Mouse (Mus musculus) bone marrow, adult 2 months (tissue): ENCODE results near the gene Slc9a8. TPM values are rescaled to one million over a fixed set of nuclear protein-coding genes. Genes with fewer than 3 reads are reported as not detected.

ENCODE experiments used
- H3K27ac ChIP-seq: fragments of 200-500 bp; 2 replicates; pipeline ENCODE4 v1.5.1; 2012; ENCODE audit warnings: low read depth, mild to moderate bottlenecking, control low read depth, inconsistent platforms, low read length; ENCODE audit not compliant: control insufficient read depth, poor library complexity, insufficient read depth
- H3K4me1 ChIP-seq: fragments of 200-500 bp; 2 replicates; pipeline ENCODE4 v1.6.1; 2011; ENCODE audit warnings: low read length; ENCODE audit not compliant: control insufficient read depth, insufficient read depth
- H3K4me3 ChIP-seq: fragments of 200-500 bp; replicated peaks from 2 replicates; pipeline ENCODE3; 2011; ENCODE audit warnings: mild to moderate bottlenecking, low read depth, low read length, control low read depth; ENCODE audit not compliant: control insufficient read depth
- CTCF ChIP-seq: fragments of 200-500 bp; IDR thresholded peaks from 2 replicates; pipeline ENCODE4 v1.5.1; 2011; ENCODE audit warnings: low read length, control low read depth; ENCODE audit not compliant: control insufficient read depth, insufficient read depth
- POLR2A ChIP-seq: fragments of 200-500 bp; IDR thresholded peaks from 2 replicates; pipeline ENCODE4 v1.6.1; 2011; ENCODE audit warnings: low read depth, mild to moderate bottlenecking, control low read depth, low read length, borderline replicate concordance; ENCODE audit not compliant: control insufficient read depth
- WGBS: fragments of 180-500 bp; shearing (Covaris S2); methylation state at CpG from one replicate; pipeline ENCODE4 v1.1.7; 2018; 5-methylcytosine and 5-hydroxymethylcytosine counted together
- polyA plus RNA-seq: library from polyadenylated mRNA; stranded (reverse); fragments of >200 nt; gene quantifications from 2 replicates; pipeline ENCODE4 v1.2.4, GENCODE M21; 2011; ENCODE audit warnings: low replicate concordance; ENCODE audit not compliant: missing spikeins, insufficient read depth, insufficient read length

The Slc9a8 gene
- polyA plus RNA-seq, 1 experiment: 49.4 TPM

GRCm38 (mm10) chr2:167419204-167419603 is 2.3 kb upstream of the Slc9a8 start:
- 18% methylated on average over 1 of the region's 1 CpGs for WGBS
- Histone ChIP-seq H3K4me1 (no peaks in the 10 kb centered on the region), H3K4me3 (no peak overlapping the region), H3K27ac (no peak overlapping the region)
- TF ChIP-seq CTCF: peak; percentile 98
- TF ChIP-seq POLR2A: no peak

DNA sequence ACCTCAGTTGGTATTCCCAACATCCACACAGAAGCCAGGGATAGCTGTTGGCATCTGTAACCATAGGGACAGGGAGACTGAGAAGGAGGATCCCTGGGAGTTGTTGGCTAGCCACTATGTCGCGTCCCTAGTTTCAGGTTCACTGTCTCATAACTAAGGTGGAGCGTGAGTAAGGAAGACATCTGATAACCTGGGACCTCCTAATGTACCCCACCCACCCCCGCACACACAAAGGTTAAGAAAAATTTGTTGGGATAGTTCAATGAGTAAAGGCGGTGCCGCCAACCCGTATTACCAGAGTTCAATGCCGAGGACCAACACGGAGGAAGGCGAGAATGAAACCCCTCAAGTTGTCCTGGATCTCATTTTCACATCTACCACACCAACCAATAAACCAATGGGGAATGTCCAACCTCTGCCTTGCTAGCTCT is 686 bp upstream of the Slc9a8 start:
- Histone ChIP-seq H3K4me3 (peak overlapping the region; percentile 89), H3K27ac (peak overlapping the region; percentile 96), H3K4me1 (no peaks in the 10 kb centered on the region; the same call in 1 of the 2 replicates)
- TF ChIP-seq CTCF (no peak), POLR2A (no peak)
- 22% methylated on average over 10 of the region's 10 CpGs for WGBS

DNA sequence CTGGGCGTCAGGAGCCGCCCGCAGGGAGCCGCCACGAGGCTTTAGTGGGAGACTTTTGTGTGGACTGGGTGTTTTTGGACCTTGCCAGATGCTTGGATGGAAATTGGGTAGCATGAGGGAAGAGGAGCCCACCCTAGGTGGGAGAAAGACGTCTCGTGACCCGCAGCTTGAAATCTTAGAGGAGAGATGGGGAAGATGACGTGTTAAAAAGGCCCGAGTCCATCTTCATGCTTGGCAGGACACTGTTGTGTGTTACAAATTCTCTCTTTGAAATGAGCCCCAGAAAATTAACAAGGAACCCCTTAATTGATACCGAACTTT is 598 bp downstream of the Slc9a8 start:
- 4% methylated on average over 11 of the region's 11 CpGs for WGBS
- no peaks in the 10 kb centered on the region; the same call in 1 of the 2 replicates for H3K4me1 ChIP-seq
- peak overlapping the region; percentile 96 for H3K27ac ChIP-seq
- no peak for TF ChIP-seq POLR2A
- TF ChIP-seq CTCF: no peak
- peak overlapping the region; percentile 89 for H3K4me3 ChIP-seq

DNA sequence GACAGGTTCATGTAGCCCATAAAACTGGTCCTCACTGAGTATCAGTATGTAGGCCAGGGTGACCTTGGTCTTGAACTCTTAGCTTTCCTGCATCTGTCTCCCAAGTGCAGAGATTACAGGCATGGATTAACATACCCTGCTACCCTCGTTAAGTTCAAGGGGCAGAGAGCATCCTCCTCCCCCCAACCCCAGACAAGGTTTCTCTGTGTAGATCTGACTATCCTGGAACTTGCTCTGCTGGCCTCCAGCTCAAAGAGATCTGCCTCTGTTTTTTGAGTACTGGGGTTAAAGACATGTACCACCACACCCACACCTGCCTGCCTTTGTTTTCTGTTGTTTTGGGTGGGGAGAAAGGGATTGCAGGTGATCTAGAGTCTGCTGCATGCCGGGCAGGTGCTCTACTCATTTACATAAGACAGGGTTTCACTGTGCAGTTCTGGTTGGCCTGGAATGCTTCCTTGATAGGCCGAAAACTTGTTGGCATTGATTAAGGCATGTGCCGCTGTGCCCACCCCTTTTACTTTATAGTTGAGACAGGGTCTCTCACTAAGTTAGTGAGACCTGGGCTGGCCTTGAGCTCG is 1.6 kb downstream of the Slc9a8 start:
- no peaks in the 10 kb centered on the region; the same call in 1 of the 2 replicates for H3K4me1 ChIP-seq
- H3K27ac ChIP-seq: no peak overlapping the region
- TF ChIP-seq POLR2A: no peak
- no peak for TF ChIP-seq CTCF
- 91% methylated on average over 5 of the region's 5 CpGs for WGBS
- no peak overlapping the region for H3K4me3 ChIP-seq

GRCm38 (mm10) chr2:167424040-167424439 is 2.5 kb downstream of the Slc9a8 start:
- Histone ChIP-seq H3K27ac (no peak overlapping the region), H3K4me1 (no peaks in the 10 kb centered on the region; the same call in 1 of the 2 replicates), H3K4me3 (no peak overlapping the region)
- no peak for TF ChIP-seq POLR2A
- TF ChIP-seq CTCF: no peak
- 60% methylated on average over 9 of the region's 9 CpGs for WGBS

- H3K27ac ChIP-seq: no peak overlapping the region
- no peak for TF ChIP-seq POLR2A
- no peak for TF ChIP-seq CTCF
- H3K4me3 ChIP-seq: no peak overlapping the region
- no peaks in the 10 kb centered on the region; the same call in 1 of the 2 replicates for H3K4me1 ChIP-seq
- 93% methylated on average over 3 of the region's 3 CpGs for WGBS
Measured at GRCm38 (mm10) chr2:167424516-167424915, 3.0 kb downstream of the Slc9a8 start.

GRCm38 (mm10) chr2:167425407-167425806 is 3.9 kb downstream of the Slc9a8 start:
- Histone ChIP-seq H3K27ac (no peak overlapping the region), H3K4me3 (no peak overlapping the region), H3K4me1 (no peaks in the 10 kb centered on the region; the same call in 1 of the 2 replicates)
- TF ChIP-seq POLR2A (no peak), CTCF (no peak)
- WGBS: 70% methylated on average over 6 of the region's 6 CpGs

DNA sequence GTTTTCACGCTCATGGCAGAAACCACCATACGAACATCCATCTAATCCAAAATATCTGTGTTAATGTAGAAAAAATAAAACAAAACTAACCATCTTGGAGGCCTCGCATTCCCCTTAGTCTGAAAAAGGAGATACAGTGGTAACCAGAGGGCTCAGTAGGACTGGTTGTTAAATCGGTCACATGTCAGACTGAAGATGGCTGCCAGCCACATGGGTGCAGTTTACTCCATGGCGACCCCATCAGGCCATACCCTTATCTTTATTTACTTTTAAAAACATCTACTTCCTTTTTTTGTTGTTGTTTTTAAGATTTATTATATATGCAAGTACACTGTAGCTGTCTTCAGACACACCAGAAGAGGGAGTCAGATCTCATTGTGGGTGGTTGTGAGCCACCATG is 8.1 kb downstream of the Slc9a8 start:
- TF ChIP-seq POLR2A (no peak), CTCF (no peak)
- whole genome bisulfite sequencing: 91% methylated on average over 5 of the region's 5 CpGs
- peaks cover 1% of the 10 kb centered on the region for H3K4me1 ChIP-seq
- H3K4me3 ChIP-seq: no peak overlapping the region
- H3K27ac ChIP-seq: no peak overlapping the region

DNA sequence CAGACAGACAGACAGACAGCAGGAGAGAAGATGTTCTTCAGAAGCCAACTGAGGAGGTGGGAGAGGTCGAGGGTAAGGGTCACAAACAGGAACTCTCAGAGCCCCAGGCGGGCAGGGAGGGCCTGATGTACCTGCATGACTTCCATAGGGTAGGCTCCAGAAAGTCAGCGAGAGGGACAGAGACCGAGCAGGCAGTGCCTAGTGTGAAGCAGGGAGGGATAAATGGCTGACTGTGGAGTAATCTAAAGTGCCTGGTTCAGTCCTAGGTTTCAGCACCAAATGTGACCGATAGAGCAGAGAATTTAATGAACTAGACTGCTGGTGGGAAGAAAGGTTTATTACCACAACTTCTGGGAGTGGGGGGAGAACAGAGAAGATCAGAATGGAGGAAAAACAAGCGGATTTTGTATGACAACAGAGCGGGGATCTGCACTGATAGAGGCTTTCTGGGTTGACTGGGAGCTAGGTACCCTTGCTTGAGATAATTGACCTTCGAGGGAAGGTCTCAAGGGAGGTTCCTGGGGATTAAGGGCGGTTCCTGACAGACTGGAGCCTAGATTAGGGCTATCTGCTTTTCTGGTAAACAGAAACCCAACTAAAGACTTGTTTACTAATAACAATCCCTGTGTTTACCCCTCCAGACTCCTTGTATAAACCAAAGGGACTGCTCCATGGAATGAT is 9.4 kb downstream of the Slc9a8 start:
- peaks cover 1% of the 10 kb centered on the region; the same call in 1 of the 2 replicates for H3K4me1 ChIP-seq
- TF ChIP-seq CTCF: no peak
- TF ChIP-seq POLR2A: no peak
- H3K4me3 ChIP-seq: no peak overlapping the region
- peak overlapping the region; percentile 88 for H3K27ac ChIP-seq
- 79% methylated on average over 9 of the region's 9 CpGs for WGBS
